Mouse (Mus musculus) c-Kit-positive CD71-positive TER-119-positive erythroid progenitor cells, embryonic 14.5 days (primary cell): Measurements from ENCODE around the gene Gm11214.

Experiments used
- DNase-seq: peaks from one replicate; pipeline ENCODE4 v3.0.0-alpha.2; 2013; ENCODE audit warnings: low spot score

Gene Gm11214

DNA sequence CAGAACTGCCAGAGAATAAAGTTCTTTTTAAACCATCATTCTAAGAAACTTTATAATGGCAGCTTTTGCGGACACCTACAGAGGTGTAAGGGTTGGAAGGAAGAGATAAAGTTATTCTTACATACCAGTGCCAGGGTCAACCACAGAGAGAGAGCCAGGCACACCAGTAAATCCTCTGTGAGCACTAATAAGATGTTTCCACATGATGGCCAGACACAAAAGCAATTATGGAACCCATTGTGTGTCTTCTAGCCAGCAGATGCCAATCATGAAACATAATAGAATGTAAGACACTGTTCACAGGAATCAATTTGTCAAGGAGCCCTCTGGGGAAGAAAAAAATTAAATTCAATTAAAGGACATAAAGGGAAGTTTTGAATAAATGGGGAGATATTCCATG, 1.8 kb downstream of the Gm11214 start:
- no peak for DNase-seq

DNA sequence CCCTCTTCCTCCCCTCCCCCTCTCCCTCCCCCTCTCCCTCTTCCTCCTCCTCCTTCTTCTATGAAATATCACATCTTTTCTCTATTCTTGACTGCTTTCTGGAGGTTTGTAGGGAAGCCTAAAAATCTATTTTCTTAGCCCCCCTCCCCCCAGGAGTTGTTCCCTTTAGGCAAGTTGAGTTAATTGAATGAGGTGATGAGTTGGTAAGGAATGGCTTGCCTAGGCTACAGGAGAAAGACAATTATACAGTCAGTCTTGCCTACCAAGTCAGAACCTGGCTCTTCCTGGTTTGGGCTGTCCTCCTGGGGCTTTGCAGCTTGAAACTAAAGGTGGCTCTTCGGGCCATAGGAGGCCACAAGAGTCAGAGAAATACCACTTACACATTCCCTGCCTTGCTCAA, 3.4 kb downstream of the Gm11214 start:
- no peak for DNase-seq

GRCm38 (mm10) chr4:63659086-63659485, 4.1 kb downstream of the Gm11214 start:
- DNase-seq: no peak

DNA sequence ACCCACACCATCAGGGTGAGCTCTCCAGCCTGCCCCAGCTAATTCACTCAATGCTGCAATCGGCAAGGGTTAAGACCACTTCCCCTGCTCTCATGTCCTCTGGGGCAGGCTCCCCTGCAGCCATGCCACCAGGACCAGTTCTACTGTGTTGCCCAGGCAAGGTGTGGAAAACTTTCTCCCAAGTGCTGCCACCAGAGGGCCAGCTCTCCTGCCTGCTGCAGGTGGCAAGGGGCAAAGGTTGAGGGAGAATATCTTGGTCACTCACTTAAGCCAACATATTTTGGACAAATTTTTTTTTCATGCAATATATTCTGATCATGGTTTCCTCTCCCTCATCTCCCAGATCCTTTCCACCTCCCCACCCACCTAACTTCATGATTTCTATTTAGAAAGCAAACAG, 8.8 kb downstream of the Gm11214 start:
- DNase-seq: no peak

DNA sequence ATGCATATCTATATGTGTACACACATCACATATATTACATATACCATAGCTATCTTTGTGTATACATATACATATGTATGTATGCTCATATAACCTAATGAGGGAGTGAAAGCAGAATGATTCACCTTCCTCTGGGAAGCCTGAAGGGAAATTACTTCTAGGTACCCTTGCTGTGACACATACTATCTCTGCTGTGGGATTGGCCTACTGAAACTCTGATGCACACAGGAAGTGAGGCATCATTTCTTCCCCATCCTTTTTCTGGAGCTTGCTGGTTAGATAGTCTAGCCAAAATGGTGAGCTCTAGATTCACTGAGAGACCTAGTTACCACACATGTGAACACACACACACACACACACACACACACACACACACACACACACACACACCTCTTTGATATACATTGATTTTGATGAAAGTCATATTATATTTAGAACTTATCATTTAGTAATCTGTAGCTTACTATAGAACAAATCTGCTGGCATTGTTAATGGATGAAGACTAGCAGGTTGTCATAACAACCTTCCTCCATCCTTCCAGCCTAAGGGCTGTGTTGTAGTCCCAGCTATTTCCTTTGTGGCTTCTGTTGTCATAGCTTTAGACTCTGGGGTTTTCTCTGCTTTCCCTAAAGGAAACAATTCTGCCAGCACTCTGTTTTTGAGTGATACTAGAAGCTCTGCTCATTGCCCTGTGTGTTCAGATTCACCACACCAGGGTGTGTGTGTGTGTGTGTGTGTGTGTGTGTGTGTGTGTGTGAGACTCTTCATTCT, 19.0 kb downstream of the Gm11214 start:
- no peak for DNase-seq

DNA sequence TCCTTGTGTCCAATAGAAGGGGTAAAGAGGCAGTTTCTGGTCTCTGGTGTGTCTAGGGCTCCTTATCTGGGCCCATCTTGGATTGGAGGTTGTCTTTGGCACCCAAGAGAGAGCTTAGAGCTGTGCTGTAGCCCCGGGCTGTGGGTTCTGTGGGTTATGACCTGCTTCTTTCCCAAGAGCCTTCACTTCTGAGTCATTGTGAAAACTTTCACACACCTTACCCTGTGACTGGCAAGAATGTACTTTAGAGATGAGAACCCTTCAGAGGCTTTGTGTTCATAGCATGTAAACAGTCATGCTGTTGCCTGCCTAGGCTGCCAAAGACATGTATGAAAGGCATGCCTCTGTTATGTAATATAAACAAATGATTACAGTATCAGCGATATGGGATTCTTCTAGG, 23.3 kb downstream of the Gm11214 start:
- no peak for DNase-seq

DNA sequence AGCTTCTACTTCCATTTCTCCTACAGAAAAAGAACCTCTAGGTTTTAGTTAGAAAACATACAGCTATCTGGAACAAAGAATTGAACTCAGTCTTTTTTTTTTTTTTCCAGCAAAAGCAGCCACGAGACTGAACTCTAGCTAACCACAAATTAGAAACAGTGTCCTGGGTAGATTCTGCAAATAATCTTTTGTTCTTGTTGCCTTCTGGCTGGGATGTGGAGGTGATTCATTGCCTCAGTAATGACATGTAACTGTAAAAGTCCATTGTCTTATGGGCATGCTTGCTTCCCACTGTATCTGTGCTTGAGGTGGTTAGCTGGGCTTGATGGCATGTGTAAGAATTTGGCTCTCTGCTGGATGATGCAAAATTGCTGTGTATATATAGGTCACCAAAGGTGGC, 24.6 kb downstream of the Gm11214 start:
- no peak for DNase-seq

- DNase-seq: no peak
Observed at GRCm38 (mm10) chr4:63633181-63633580, 30.0 kb downstream of the Gm11214 start.

DNA sequence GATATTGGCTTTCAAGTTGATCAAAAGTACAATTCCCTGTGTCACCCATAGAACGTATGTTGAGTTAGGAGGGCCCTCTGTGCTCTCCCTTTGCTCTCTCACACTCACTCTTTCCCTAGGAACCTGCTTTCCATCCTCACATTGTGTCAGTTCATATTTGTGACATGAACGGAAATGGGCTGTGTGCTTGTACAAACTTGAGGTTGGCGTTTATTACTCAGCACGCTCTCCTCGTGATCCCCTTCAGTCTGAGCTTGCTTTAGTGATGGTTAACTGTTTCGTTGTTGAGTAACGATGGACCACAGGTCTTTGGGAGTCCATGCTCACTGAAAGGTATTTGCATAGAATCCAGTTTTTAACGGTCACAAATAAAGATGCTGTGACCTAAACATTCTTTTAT, 36.1 kb downstream of the Gm11214 start:
- no peak for DNase-seq

- DNase-seq: no peak
Observed at GRCm38 (mm10) chr4:63625563-63626080, 37.6 kb downstream of the Gm11214 start.

GRCm38 (mm10) chr4:63622378-63622835, 40.8 kb downstream of the Gm11214 start, which contains the start of gene Tex48:
Gene Tex48 (minus strand): TSS chr4:63622428.
- DNase-seq: no peak

DNA sequence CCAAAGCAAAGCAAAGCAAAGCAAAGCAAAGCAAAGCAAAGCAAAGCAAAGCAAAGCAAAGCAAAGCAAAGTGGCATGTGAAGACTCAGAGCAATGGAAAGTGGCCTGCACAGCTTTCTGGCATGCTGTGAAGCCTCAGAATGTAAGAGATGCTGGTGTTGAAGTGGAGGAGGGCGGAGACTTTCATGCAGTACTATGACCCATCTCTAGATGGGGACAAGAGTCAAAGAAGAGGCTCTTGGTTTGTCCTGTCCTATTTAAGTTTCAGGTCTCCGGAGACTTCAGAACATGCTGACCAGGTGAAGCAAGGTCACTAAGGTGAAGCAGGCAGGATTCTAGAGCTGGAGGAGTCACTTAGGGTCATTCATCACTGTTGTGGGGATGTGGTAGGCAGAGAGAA, 41.3 kb downstream of the Gm11214 start:
- DNase-seq: no peak
